Mouse (Mus musculus): Measurements from ENCODE around the gene March5.
"Not testable (repeated sequence)": the region's sequence is repeated elsewhere in the genome, so short reads cannot be mapped to it uniquely, and the experiment has no call there.

The March5 gene

DNA sequence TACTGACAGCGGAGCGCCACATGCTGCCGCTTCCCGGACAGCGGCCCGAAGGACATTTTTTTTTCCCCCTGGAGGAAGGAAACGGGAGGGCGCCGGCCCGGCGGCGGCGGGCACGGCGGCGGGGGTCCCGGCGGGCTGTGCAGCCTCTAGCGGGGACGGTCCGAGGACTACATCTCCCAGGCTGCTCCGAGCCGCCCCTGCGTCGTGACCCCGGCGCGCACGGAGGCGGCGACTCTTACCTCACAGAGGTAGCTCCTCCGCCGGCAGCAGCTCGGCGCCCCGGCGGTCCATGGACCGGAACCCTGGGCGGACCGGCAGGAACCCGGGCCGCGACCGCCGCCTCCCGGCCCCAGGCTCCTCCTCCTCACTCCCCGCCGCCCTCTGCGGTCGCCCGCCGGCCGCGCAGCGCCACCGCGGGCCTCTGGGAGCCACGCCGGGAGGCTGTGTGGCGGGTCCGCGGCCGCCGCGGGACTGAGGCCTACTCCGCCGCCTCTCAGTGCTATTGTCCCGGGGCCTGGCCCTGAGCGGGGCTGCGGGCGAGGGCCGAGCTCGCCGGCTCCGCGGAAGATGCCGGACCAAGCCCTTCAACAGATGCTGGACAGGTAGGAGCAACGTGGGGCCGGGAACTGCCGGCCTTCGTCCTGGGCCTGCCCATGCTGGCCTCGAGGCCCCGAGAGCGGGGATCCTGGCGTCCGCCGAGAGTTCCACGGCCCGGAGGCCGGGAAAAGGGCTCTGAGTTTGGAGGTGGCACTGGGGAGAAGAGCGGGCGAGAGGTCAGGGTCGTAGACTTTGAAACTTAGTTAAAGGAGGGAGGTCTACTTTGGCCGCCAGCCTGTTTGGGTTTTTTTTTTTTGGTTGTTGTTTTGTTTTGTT is at the start of gene March5:
March5 (plus strand) TSS at position 241 of the 873 bp plus-strand sequence.
- peak; percentile 57 for DNase-seq (ENCODE audit: low read depth, low spot score)

DNA sequence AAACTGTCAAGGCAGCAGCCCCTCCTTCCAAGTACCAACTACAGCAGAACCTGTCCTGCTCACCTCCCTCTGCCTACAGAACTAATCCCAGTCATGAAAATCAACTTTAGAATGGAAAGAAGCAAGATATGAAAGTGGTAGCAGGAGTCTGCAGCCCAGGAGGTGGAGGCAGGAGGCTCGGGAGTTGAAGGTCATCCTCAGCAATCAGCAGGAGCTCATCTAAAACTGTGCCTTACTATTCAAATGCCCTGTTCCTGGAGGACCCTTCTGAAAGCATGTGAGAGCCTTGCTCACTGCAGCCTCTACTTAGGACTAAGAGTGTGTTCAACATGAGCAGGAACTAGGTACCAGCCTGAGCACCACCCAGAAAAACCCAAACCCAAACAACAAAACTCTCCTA is 35.2 kb upstream of the March5 start:
- DNase-seq (ENCODE audit: low read depth, low spot score), result no peak

DNA sequence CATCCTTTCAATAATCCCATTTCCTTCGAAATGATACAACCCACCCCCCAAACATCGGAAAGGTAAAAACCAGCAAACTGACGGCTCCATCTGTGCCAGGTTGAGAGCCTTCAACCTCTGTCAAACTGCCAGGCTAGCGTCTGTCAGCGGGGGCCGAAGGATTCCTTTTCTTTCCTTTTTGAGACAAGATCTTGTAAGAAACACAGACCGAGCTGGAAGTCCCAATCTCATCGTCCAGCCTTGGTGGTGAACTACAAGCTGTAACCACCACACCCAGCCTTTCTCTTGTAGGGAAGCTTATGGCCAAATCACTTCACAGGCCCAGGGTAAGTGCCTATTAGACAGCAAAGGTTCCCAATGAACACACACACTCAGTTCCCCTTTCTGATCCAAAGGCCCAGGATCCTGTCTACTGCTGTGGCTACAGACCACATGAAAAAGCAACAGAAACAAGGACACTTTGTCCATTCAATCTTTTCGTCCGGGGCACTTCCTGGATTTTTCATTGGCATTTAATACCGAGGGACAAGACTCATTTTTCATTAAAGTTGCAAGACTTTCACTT is 34.7 kb upstream of the March5 start:
- no peak for DNase-seq (ENCODE audit: low read depth, low spot score)

DNA sequence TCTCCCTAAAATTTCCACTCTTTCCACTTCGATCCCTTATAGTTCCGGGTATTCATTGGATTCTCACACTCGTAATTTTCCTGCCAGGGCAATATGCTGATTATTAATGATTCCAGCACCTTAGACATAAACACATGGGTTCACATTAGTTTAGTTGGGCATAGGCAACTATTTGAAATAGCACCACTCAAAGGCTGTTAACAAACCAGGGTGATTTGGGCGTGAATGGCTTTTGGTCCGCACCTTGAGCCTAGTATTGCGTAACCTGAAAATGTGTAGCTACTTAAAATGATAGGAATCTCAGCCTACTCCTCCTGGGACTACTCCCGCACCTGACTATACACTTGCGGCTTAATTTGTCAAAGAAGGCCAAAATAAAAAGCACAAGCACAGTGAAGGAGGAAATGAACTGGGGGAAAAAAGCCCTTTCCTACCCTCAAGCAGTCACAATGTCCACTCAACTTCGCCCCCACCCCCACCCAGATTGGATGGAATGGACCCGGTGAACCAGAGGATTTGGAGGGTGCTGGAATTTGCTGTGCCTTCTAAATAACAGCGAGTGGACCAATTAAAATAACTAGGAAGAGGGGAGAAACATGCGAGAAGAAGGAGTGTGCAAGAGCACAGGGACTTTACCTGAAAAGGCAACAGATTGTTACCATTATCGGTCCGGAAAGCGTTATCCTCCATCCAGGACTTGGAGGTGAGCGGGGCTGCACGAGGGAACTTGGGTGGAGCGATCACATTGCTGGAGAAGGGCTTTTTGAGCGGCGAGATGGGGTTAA is 33.8 kb upstream of the March5 start:
- DNase-seq (ENCODE audit: low read depth, low spot score), result no peak

DNA sequence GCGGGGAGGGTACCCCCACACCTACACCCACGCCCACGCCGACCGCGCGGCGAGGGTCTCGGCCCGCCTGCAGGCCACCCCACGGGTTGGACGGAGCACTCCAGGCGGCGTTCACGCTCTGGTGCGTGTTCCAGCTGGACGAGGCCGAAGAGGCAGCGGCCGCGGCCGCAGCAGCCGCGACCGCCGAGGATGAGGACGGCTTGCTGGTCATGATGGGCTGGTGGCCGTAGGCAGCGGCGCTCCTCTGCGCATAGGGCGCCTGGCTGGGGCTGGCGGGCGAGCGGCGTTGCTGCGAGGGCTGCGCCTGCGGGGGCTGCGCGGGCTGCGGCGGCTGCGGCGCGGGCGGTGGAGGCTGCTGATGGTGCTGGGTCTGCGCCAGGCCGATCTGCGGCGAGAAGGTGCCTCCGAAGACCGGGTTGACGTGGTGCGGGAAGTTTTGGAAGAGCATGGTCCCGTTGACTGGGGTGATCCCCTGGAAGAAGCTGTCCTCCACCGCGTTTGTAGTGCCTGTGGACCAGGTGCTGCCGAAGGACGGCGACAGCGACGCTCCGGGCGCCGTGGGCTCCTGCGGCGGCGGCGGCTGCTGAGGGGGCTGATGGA is 33.1 kb upstream of the March5 start:
- no peak for DNase-seq (ENCODE audit: low read depth, low spot score)

DNA sequence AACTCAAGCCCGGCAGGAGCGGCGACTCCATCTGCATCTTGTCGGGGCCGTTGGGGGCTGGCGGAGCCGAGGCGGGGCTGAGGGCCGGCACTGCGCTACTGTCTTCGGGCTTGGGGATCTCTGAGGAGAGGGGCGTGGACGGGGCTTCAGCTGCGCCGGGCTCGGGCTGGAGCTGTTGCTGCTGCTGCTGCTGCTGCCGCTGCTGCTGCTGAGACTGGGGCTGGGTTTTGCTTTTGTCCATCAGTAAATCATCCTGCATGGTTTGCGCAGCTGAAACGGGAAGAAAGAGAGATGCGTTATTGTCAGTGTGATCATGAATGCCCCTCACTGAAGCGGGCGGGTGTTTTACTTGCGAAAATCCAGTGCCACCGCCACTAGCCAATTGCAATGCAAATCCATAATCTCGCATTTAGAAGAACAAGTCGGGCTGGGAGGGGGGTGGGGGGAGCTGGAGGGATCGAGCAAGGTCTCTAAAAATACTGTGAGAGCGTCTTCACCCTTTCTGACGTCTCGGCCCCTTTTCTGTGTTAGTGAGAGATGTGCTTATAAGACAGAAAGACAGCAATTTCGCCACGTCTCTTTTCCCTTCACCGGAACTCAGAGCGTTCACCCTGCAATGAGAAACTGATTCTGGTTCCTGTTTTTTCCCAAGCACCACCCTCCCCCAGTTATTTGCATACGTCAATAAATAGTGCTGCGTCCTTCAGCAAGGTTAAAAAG is 32.5 kb upstream of the March5 start:
- DNase-seq (ENCODE audit: low read depth, low spot score), result no peak

DNA sequence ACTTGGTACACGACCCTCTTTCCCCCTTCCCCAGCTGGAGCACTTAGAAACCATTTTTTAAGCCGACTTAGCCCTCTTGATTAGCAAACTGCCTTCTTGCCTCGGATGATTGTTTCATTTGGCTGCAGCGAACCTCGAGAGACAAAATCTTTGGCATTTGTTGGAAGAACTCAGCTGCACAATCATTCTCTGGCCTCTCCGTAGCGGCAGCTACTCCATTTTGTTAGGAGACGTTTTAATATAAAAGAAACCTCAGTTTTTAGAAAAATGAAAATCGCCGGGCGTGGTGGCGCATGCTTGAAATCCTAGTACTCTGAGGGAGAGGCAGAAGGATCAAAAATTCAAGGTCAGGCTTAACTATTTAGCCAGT is 31.9 kb upstream of the March5 start:
- no peak for DNase-seq (ENCODE audit: low read depth, low spot score)

DNA sequence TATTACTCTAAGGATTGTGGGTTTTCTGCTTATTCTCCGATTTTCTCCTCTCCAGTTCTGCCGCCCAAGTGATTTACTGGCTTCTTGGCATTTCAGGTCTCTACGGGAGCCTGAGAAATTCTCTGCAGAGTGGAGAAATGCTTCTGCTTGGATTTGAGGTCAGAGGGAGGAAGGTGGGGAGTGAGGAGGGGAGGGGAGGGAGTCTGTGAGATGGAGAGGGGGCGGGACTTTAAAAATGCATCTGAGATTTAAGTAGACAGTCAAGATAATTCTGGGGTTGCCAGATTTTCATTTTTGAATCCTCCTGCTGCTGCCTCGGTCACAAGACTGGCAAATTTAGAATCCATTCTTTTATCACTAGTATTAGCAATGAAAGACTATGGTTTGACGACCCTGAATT is 31.4 kb upstream of the March5 start:
- DNase-seq (ENCODE audit: low read depth, low spot score), result no peak

DNA sequence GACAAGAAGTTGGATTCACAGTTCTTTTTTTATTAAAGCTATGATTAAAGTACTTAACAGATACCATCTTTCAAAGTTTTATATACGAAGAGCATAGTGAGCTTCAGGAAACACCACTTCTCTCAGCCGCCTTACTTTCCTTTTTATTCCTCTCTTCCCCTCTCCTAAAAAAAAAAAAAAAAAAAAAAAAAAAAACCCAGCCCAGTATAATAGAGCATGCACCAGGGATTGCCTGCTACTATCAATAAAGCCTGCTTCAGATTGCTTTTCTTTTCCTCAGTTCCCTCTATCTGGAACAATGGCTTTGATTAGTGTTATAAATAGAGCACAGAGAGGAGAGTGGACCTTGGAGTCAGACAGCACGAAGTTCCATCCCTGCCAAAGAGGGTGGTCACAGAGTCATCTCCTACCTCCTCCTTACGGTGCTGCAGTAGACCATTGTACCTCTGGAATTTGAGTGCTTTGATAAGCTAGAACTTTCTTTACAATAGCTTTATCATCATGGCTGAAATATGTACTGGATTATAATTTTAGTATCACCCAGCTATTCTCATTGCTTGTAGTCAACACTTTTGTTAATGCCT is 30.4 kb upstream of the March5 start:
- no peak for DNase-seq (ENCODE audit: low read depth, low spot score)

DNA sequence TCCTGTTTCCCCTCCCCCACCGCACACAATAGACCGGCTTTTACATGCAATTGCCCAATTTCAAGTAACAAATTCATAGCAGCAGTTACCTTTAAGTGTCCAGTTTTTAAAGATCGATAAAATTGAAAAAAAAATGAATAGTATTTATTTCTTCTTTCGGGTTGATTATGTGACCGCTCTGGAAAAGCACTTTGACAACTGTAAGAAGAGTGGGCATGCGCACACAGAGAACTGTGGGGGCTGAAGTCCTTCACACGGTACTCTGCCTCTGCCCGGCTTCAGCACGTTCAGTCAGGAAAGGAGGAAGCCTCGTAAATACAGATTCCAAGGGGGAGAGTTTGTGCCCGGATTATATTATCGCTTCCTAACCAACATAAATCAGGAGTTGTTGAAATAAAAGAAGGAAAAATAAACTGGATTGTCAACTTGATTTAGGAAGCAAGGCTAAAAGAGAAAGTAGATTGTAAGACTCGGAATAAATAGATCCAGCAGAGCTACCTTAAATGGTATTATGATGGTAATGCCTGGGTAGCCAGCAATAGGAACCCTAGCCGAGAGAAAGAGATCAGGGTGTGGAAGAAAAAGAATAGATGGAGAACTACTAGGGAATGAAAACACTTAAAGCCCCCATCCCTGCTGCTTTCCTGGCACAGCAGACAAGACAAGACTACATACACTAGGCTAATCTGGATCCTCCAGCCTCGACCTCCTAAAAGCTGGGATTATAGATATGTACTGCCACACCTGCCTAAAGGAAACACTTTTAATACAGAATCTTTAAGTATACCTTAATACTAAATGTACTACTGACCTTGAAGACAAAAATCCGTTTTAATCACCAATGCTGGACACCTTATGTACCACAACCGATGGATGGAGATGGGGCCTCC is 29.3 kb upstream of the March5 start:
- DNase-seq (ENCODE audit: low read depth, low spot score), result no peak

DNA sequence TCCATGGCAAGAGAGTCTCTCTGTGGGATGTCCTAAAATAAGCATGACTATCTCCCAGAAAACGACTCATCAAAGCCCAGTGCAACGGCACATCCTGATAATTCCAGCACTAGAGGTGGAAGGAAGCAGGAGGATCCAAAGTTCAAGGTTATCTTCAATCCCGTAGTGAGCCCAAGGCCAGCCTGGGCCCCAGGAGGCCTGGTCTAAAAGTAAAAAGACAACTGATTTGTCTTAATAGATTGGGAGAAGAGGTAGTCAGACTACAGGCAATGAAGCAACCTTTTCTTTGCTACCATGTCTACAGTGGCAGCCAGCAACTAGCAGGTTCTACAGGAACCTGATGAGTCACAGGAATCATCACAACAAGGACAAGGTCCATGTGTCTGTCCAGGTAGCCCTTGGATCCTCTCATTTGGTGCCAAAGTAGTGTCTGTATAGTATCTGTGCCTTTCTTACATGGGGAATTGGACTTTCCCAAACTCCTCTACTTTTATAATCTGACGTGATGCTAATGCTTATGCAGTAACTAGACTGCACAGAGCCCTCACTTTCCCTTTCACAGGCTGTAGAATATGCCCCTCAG is 18.9 kb upstream of the March5 start:
- no peak for DNase-seq (ENCODE audit: low read depth, low spot score)

DNA sequence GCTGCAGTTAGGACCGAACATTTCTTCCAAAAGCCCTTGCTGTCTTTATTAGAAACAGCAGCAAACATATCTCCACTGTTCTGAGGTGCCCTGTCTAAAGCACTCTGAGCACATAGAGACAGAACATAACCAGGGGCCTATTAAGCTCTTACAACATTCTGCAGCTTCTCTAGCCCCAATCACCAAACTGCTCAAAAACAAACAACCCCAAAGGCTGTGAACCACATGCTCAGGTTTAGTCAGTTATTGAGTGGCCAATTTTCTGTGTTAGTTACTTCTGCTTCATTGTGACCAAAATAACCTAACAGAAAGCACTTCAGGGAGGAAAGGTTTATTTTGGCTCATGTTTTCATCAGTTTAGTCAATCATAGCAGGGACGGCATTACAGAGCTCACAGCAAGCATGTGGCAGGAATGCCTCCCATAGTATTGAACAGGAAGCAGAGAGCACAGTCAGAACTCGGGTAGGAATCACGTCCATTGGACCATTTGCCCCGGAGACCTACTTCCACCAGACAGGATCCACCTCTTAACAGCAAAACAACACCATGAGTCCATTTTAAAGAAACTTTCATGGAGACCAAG is 14.8 kb upstream of the March5 start:
- no peak for DNase-seq (ENCODE audit: low read depth, low spot score)

DNA sequence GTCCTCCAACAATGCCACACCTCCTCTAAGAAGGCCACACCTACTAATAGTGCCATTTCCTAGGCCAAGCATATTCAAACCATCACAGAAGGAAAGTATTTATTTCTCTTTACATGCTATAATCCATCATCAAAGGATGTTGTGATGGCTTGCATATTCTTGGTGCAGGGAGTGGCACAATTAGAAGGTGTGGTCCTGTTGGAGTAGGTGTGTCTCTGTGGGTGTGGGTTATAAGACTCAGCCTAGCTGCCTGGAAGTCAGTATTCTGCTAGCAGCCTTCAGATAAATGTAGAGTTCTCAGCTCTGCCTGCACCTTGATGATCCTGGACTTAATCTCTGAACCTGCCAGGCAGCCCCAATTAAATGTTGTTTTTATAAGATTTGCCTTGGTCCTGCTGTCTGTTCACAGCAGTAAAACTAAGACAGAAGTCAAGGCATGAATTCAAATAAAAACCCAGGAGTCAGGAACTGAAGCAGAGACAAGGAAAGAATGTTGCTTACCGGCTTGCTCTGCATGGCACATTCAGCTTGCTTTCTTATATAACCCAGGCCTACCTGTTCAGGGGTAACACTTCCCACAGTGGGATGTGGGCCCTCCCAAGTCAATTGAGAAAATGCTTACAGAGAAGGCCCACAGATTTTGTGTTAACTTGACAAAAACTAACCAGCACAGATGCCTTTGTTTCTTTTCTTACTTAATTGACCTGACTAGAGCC is 9.0 kb upstream of the March5 start:
- no peak for DNase-seq (ENCODE audit: low read depth, low spot score)

DNA sequence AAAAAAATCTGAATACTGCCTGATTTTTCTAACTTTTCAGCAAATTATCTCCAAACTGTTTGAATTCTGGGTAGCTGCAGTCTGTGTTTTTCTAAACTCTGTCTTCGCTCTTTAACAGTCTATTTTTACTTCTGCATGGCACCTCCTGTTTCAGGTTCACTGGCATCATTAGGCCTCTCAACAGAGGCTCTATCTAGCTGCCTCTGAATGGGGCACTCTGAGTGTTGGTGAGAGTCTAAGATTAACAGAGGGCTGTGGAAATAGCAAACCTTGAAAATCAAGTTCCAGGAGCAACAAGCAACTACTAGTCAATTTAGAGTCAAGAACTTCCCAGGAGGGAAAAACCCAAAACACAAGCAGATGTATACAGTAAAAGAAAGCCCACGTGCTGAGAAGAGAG is 7.5 kb upstream of the March5 start:
- no peak for DNase-seq (ENCODE audit: low read depth, low spot score)

DNA sequence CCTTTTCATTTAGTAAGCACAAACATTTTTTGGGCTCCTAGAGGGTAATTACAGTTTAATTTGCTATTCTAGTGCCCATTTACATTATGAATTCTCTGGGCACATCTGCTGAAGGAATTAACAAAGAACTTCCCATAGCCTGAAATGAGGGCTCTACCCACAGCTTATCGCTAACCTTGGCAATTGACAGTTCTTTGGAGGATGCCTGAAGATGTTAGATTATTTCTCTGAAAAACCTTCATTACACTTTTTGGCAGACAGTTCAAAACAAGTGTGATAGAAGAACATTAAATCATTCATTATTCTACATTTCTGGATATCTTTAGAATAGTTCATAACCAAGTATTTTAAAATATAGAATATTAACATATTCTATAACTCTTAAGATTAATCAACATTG is 4.0 kb upstream of the March5 start:
- DNase-seq (ENCODE audit: low read depth, low spot score), result no peak

DNA sequence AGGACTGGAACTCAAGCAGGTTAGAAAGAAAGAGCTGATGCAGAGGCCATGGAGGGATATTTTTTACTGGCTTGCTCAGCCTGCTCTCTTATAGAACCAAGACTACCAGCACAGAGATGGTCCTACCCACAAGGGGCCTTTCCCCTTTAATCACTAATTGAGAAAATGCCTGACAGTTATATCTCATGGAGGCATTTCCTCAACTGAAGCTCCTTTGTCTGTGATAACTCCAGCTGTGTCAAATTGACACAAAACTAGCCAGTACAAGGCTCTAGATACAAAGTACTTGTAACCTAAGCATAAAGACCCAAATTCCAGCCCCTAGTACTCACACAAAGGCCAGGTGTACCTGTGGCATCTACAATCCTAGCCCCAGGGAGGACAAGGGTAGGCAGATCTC is 2.2 kb upstream of the March5 start:
- DNase-seq (ENCODE audit: low read depth, low spot score), result not testable (repeated sequence)

DNA sequence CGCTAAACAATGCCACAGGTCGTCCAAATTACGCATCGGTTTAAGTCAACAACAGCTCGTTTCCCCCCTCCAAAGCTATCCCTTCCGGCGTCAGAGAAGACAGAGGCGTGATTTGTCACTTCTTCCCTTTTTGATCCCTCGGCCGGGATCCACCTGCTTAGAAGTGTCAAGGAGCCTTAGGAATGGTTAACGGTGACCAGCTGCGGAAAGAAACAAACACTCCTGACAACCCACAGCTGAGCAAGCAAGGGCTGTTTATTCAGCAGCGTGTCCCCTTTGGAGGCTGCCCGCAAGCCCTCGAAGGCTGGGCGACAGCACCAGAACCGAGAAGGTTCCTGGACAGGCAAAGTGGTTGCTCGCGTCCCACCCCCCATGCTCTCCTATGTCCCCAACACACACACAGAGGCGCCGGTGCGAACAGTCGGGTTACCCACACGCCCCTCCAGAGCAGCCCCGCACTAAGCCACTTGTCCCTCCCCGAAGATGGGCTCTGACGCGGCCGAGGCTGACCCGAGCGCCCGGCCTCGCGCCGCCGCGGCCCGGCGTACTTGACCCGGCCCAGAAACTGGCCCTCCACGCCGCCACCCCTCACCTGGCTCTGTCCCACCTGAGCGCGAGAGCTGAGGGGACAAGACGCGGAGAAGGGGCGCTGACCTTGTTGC is 571 bp upstream of the March5 start:
- no peak for DNase-seq (ENCODE audit: low read depth, low spot score)

DNA sequence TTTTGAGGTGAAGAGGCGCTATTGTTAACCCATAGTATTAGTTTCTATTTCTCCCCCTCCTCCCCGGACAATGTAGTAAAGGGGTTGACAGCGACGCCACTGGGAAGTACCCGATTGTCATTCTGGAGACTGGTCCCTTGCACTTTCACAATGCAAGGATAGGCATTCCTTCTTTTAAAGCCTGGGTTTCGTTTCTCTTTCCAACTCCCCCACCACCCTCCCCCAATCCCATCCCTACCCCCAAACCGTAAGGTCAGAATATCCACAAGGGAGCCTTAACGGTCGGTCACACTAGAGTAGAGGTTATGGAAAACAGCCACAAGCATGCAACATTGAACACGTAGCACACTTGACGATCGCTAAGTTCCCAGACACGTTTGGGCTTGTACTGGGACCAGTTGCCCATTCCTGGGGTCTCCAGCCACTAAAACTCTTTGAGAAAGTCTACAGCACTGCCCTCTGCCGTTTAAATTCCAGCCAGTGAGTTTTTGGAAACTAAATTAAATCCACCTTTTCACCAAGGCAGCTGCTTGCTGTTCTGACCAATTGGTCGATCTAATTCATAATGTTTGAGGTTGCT is 923 bp downstream of the March5 start, which contains the start of gene Cpeb3:
Cpeb3 (minus strand) TSS at position 426 of the 580 bp plus-strand sequence.
- DNase-seq (ENCODE audit: low read depth, low spot score), result no peak

Data from WW6 (cell line).